Mouse (Mus musculus) testis, adult 10 weeks (tissue): ENCODE measurements around the gene Ddx19b. TPM values are rescaled to one million over a fixed set of nuclear protein-coding genes. Genes with fewer than 3 reads are reported as not detected.

Source experiments
- polyA plus RNA-seq: library from polyadenylated mRNA; stranded (reverse); fragments of 350-450 nt; fragmentation: Illumina TruSeq; extraction: RNeasy Lipid Tissue Mini Kit (QIAGEN cat#74804); gene quantifications from one replicate; pipeline ENCODE4 v1.2.3, GENCODE M21; 2014; ENCODE audit warnings: low read depth, low replicate concordance

Ddx19b gene
- polyA plus RNA-seq, result 63.9 TPM

GRCm38 (mm10) chr8:111031572-111031971 is at the start of gene Ddx19b:
Ddx19b (minus strand) TSS chr8:111031751.

GRCm38 (mm10) chr8:111056158-111056663 is 24.7 kb upstream of the Ddx19b start, which contains the start of gene Exosc6:
Exosc6 (plus strand) TSS chr8:111056339.

GRCm38 (mm10) chr8:111032916-111033315 is 1.4 kb upstream of the Ddx19b start, which contains the start of gene Aars:
Aars (plus strand) TSS chr8:111033144.

GRCm38 (mm10) chr8:110997547-110998531 is 33.7 kb downstream of the Ddx19b start, which contains the start of gene Ddx19a:
Ddx19a (minus strand) TSS chr8:110997800.

Other genes with a start within 250 kb of the Ddx19b start
- not detected for gene Il34, start 225.8 kb downstream of the Ddx19b start, polyA plus RNA-seq
- 25.9 TPM for gene Cog4, start 185.2 kb downstream of the Ddx19b start, polyA plus RNA-seq
- gene Sf3b3, start 185.0 kb downstream of the Ddx19b start, polyA plus RNA-seq, result 26.2 TPM
- gene Fuk, start 129.3 kb downstream of the Ddx19b start, polyA plus RNA-seq, result 0.87 TPM
- gene St3gal2, start 111.8 kb downstream of the Ddx19b start, polyA plus RNA-seq, result 1.3 TPM
- gene Ddx19a, start 34.0 kb downstream of the Ddx19b start, polyA plus RNA-seq, result 4.4 TPM
- gene Aars, start 1.4 kb upstream of the Ddx19b start, polyA plus RNA-seq, result 24.0 TPM
- gene Exosc6, start 24.6 kb upstream of the Ddx19b start, polyA plus RNA-seq, result 0.87 TPM
- 0.31 TPM for gene Clec18a, start 60.7 kb upstream of the Ddx19b start, polyA plus RNA-seq
- 19.2 TPM for gene Pdpr, start 62.9 kb upstream of the Ddx19b start, polyA plus RNA-seq
- gene Glg1, start 227.5 kb upstream of the Ddx19b start, polyA plus RNA-seq, result 20.3 TPM